Mouse (Mus musculus): ENCODE results near the gene Eps8. TPM values are rescaled to one million over a fixed set of nuclear protein-coding genes. Genes with fewer than 3 reads are reported as not detected.

Gene Eps8
- polyA plus RNA-seq (2012; rRNA removed) = 21.9 and 66.0 TPM in 2 replicates

DNA sequence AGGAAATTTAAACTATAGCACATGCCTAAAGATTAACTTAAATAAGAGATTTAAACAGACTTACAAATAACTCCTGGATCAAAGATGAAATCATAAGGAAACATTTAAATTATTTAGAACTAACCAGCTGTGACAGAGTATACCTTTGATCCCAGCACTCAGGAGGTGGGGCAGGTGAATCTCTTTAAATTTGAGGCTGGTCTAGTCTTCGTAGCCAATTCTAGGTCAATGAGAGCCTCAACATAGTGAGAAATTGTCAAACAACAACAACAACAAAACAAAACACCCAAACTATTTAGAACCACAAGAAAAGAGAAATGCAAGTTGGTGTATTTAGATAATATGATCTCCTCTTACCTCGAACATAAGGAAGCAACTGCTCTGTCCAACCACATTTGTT lies at the start of gene Eps8:
Gene Eps8 (minus strand): TSS at position 101 of the 400 bp plus-strand sequence.
- Histone ChIP-seq H3K4me1 (ENCODE audit: control insufficient read depth, insufficient read depth, insufficient read length, low read length) (no peaks in the 10 kb centered on the region), H3K36me3 (ENCODE audit: control insufficient read depth, insufficient read depth, low read length) (no peaks in the 10 kb centered on the region), H3K27me3 (ENCODE audit: control insufficient read depth, insufficient read depth, low read length) (no peaks in the 10 kb centered on the region), H3K4me3 (ENCODE audit: low read depth, low read length) (no peak within 1 kb of the TSS), H3K27ac (ENCODE audit: insufficient read depth, low read depth, low read length) (no peak within 1 kb of the TSS)
- 86% methylated on average over 2 of the region's 2 CpGs for WGBS
- TF ChIP-seq CTCF (IDR thresholded peaks at IDR 0.05; ENCODE audit: extremely low read depth, insufficient read length, insufficient replicate concordance, low read depth, low read length) = no peak
- no peak for TF ChIP-seq POLR2A (IDR thresholded peaks at IDR 0.05; ENCODE audit: low read depth, low read length)

DNA sequence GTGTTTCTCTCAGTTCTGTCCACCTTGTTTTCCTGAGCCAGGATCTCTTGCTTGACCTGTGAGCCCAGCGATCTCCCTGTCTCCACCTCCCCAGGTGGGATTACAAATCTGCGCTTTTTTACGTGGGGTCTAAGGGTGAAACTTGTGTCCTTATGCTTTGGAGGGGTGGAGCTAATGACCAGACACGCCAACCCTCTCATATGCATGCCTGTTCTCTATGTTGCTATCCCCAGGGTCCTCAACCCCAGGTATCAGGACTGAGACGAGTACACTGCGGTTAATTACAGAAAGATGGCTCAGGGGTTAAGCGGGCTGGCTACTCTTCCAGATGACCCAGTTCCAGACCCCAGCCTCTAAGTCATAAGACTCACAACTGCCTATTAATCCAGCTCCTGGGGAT lies 48.8 kb upstream of the Eps8 start:
- Histone ChIP-seq H3K4me3 (ENCODE audit: low read depth, low read length) (no peak overlapping the region), H3K27ac (ENCODE audit: insufficient read depth, low read depth, low read length) (no peak overlapping the region), H3K36me3 (ENCODE audit: control insufficient read depth, insufficient read depth, low read length) (no peaks in the 10 kb centered on the region), H3K27me3 (ENCODE audit: control insufficient read depth, insufficient read depth, low read length) (no peaks in the 10 kb centered on the region), H3K4me1 (ENCODE audit: control insufficient read depth, insufficient read depth, insufficient read length, low read length) (no peaks in the 10 kb centered on the region; the same call in 1 of the 2 replicates)
- 86% methylated on average over 7 of the region's 7 CpGs for WGBS
- no peak for TF ChIP-seq POLR2A (IDR thresholded peaks at IDR 0.05; ENCODE audit: low read depth, low read length)
- TF ChIP-seq CTCF (IDR thresholded peaks at IDR 0.05; ENCODE audit: extremely low read depth, insufficient read length, insufficient replicate concordance, low read depth, low read length) = no peak

DNA sequence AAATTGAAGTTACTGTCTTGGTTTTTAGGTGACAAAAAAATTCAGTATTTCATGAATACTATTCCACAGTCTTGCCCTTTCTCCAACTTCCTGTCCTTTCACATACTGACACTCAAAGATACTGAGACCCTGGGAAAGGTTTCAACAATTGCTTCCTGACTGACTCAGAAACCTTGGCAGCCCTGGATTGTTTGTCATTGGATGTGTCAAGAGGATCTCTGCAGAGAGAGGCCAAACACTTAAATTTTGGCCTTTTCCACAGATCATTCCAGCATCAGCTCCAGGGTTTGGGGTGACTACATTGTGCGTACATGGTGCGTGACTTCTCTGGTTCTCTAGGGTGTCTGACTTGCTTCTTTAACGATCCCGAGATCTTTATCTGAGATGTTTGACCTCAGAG lies 48.2 kb upstream of the Eps8 start:
- TF ChIP-seq POLR2A (IDR thresholded peaks at IDR 0.05; ENCODE audit: low read depth, low read length) (no peak), CTCF (IDR thresholded peaks at IDR 0.05; ENCODE audit: extremely low read depth, insufficient read length, insufficient replicate concordance, low read depth, low read length) (no peak)
- no peaks in the 10 kb centered on the region for H3K27me3 ChIP-seq (ENCODE audit: control insufficient read depth, insufficient read depth, low read length)
- WGBS = 52% methylated on average over 4 of the region's 4 CpGs
- H3K4me1 ChIP-seq (ENCODE audit: control insufficient read depth, insufficient read depth, insufficient read length, low read length) = no peaks in the 10 kb centered on the region; the same call in 1 of the 2 replicates
- H3K27ac ChIP-seq (ENCODE audit: insufficient read depth, low read depth, low read length) = no peak overlapping the region
- no peaks in the 10 kb centered on the region for H3K36me3 ChIP-seq (ENCODE audit: control insufficient read depth, insufficient read depth, low read length)
- no peak overlapping the region for H3K4me3 ChIP-seq (ENCODE audit: low read depth, low read length)

DNA sequence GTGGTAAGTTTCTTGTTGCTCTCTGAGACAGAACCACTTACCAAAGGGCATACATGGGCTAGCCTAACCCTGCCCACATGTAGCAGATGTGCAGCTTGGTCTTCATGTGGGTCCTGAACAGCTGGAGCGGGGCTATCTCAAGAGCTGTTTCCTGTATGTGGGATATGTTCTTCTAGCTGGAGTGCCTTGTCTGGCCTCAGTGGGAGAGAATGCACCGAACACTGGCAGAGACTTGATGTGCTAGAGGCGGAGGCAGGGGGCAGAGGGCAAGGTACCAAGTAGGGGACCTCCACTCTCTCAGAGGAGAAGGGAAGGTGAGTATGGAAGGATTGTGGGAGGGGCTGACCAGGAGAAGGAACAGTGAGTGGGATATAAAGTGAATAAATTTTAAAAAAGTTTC lies 47.5 kb upstream of the Eps8 start:
- Histone ChIP-seq H3K4me3 (ENCODE audit: low read depth, low read length) (no peak overlapping the region), H3K27me3 (ENCODE audit: control insufficient read depth, insufficient read depth, low read length) (no peaks in the 10 kb centered on the region), H3K27ac (ENCODE audit: insufficient read depth, low read depth, low read length) (no peak overlapping the region), H3K4me1 (ENCODE audit: control insufficient read depth, insufficient read depth, insufficient read length, low read length) (no peaks in the 10 kb centered on the region; the same call in 1 of the 2 replicates), H3K36me3 (ENCODE audit: control insufficient read depth, insufficient read depth, low read length) (no peaks in the 10 kb centered on the region)
- 94% methylated on average over 3 of the region's 3 CpGs for WGBS
- TF ChIP-seq CTCF (IDR thresholded peaks at IDR 0.05; ENCODE audit: extremely low read depth, insufficient read length, insufficient replicate concordance, low read depth, low read length) = no peak
- no peak for TF ChIP-seq POLR2A (IDR thresholded peaks at IDR 0.05; ENCODE audit: low read depth, low read length)

DNA sequence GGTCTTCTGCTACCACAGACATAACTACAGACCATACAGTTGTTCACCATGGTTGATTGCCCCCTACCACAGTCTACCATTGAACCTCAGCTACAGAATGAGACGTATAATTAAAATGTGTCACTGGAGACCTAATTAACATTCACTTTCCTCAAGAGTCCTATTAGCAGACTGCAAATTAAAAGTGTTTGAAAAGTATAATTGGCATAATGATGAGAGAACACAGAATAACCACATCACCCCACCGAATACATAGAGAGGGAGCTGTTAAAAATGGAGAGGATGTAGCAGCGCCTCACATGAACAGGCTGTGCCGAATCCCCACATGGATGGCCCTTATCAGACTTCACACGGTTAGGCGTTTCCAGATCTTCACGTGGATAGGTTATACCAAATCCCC lies 44.8 kb upstream of the Eps8 start:
- no peak for TF ChIP-seq POLR2A (IDR thresholded peaks at IDR 0.05; ENCODE audit: low read depth, low read length)
- no peak for TF ChIP-seq CTCF (IDR thresholded peaks at IDR 0.05; ENCODE audit: extremely low read depth, insufficient read length, insufficient replicate concordance, low read depth, low read length)
- Histone ChIP-seq H3K36me3 (ENCODE audit: control insufficient read depth, insufficient read depth, low read length) (no peaks in the 10 kb centered on the region), H3K4me3 (ENCODE audit: low read depth, low read length) (no peak overlapping the region), H3K27ac (ENCODE audit: insufficient read depth, low read depth, low read length) (no peak overlapping the region), H3K27me3 (ENCODE audit: control insufficient read depth, insufficient read depth, low read length) (no peaks in the 10 kb centered on the region), H3K4me1 (ENCODE audit: control insufficient read depth, insufficient read depth, insufficient read length, low read length) (peaks cover 3% of the 10 kb centered on the region; the same call in 1 of the 2 replicates)
- 88% methylated on average over 7 of the region's 7 CpGs for WGBS

DNA sequence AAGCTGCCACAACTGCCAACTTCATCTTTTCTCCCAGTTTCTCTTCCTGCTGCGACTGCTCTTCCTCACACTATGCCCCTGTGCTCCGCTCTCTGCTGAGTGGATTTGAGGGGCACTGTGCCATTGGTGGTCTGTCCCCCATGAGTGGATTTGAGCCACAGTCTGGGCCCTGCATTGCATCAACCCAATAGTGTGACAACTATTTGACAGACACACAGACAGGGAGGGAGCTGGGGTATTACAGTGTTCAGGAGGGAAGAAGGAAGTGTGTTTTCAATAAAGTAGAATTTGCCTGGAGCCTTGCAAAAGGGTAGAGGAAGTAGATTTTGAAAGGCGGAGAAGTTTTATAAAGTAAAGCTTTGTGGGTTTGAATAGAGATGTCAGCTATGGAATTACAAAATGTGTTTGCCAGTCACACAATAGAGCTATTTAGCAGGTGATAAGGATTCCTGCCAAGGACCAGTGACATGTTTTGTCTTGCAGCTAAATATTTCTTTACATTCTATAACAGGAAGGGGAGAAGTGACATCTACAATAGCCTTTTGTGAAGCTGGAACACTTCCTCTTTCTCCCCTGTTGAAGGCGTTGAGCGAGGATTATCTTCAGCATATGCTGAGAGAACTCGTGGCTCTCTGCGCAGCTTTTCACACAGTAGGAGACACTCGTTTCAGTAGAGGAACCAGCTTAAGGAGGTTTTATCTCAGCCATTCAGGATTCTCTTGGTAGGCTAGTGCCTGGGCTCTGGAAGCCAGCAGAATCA lies 41.9 kb upstream of the Eps8 start:
- 55% methylated on average over 8 of the region's 8 CpGs for WGBS
- no peaks in the 10 kb centered on the region for H3K27me3 ChIP-seq (ENCODE audit: control insufficient read depth, insufficient read depth, low read length)
- TF ChIP-seq CTCF (IDR thresholded peaks at IDR 0.05; ENCODE audit: extremely low read depth, insufficient read length, insufficient replicate concordance, low read depth, low read length) (no peak), POLR2A (IDR thresholded peaks at IDR 0.05; ENCODE audit: low read depth, low read length) (no peak)
- no peaks in the 10 kb centered on the region for H3K36me3 ChIP-seq (ENCODE audit: control insufficient read depth, insufficient read depth, low read length)
- 0 out of 2 replicates have a peak overlapping the region, but pooled peaks have one; percentile 9 for H3K27ac ChIP-seq (ENCODE audit: insufficient read depth, low read depth, low read length)
- peaks cover 3% of the 10 kb centered on the region; the same call in 1 of the 2 replicates for H3K4me1 ChIP-seq (ENCODE audit: control insufficient read depth, insufficient read depth, insufficient read length, low read length)
- H3K4me3 ChIP-seq (ENCODE audit: low read depth, low read length) = no peak overlapping the region

DNA sequence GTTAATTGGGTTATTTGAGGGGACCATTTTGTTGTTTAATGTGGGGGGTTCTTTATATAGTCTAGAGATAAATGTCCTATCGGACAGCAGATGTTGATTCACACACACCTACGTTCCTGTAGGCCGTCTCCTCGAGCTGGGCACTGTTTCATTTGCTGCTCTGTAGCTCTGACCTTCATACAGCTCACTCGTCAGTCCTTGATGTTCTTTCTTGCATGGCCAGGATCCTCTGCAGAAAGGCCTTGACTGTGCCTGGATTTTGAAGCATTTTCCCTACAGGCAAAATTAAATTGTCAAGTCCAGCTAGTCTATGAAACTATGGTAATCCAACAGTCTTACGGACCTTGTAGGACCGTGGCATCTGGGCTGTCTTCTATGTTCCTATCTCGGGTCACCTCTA lies 40.4 kb upstream of the Eps8 start:
- WGBS = 92% methylated on average over 8 of the region's 8 CpGs
- Histone ChIP-seq H3K4me1 (ENCODE audit: control insufficient read depth, insufficient read depth, insufficient read length, low read length) (peaks cover 3% of the 10 kb centered on the region; the same call in 1 of the 2 replicates), H3K36me3 (ENCODE audit: control insufficient read depth, insufficient read depth, low read length) (no peaks in the 10 kb centered on the region), H3K4me3 (ENCODE audit: low read depth, low read length) (no peak overlapping the region), H3K27ac (ENCODE audit: insufficient read depth, low read depth, low read length) (no peak overlapping the region), H3K27me3 (ENCODE audit: control insufficient read depth, insufficient read depth, low read length) (no peaks in the 10 kb centered on the region)
- TF ChIP-seq POLR2A (IDR thresholded peaks at IDR 0.05; ENCODE audit: low read depth, low read length) (no peak), CTCF (IDR thresholded peaks at IDR 0.05; ENCODE audit: extremely low read depth, insufficient read length, insufficient replicate concordance, low read depth, low read length) (no peak)
